Mouse (Mus musculus): Measurements from ENCODE around the gene Cers6.

Gene Cers6

GRCm38 (mm10) chr2:69011392-69011791 lies 150.2 kb downstream of the Cers6 start:
- in situ Hi-C loops (cut with MboI; ENCODE audit: unreplicated experiment in 2 of 2): no loop called here

GRCm38 (mm10) chr2:69011860-69012259 lies 150.6 kb downstream of the Cers6 start:
- in situ Hi-C loops (cut with MboI; ENCODE audit: unreplicated experiment in 2 of 2): no loop called here

DNA sequence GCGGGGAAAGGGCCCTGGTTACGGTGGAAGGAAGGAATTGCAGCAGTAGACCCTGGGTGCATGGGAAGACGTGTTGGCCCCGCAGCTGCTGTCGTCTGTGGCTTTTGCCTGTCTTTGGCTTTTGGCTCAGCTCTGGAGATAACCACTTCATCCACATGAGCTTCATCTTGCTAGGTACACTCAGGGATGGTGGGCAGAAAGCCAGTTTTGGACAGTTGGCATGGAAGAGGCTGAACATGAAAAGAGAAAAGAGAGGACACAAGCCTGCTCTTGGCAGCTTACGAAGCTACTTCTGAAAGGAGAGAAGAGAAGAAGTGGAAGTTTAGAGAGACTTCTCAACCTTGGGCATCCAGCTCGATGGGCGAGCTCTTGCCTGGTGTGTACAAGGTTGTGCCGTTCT lies 153.0 kb downstream of the Cers6 start:
- in situ Hi-C loops (cut with MboI; ENCODE audit: unreplicated experiment in 2 of 2): no loop called here

DNA sequence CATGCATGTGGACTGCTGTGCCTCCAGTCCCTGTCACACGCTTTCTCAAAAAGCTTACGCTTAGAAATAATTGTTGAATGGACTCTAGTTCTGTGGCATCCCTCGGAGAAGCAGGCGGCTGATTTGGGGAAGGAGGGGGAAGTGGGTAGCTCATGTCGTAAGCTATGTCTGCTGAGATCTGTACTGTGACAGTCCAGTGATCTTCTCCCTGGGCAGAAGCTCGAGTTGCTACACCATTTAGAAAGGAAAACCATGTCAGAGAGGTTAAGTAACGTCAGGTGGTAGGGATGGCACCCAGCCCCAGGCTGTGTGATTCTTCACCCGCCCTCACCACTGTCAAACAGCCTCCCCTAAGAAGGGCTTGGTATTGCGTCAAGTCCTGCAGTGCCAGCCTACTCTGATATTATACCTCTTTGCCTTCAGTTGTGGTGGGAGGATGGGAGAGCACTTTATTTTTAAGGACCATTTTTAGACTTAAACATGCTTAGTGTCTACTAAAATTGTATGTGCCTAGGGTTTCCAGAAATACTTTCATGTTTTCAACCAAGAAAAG lies 154.0 kb downstream of the Cers6 start:
- in situ Hi-C loops (cut with MboI; ENCODE audit: unreplicated experiment in 2 of 2): no loop called here

GRCm38 (mm10) chr2:69015822-69016221 lies 154.6 kb downstream of the Cers6 start:
- in situ Hi-C loops (cut with MboI; ENCODE audit: unreplicated experiment in 2 of 2): no loop called here

DNA sequence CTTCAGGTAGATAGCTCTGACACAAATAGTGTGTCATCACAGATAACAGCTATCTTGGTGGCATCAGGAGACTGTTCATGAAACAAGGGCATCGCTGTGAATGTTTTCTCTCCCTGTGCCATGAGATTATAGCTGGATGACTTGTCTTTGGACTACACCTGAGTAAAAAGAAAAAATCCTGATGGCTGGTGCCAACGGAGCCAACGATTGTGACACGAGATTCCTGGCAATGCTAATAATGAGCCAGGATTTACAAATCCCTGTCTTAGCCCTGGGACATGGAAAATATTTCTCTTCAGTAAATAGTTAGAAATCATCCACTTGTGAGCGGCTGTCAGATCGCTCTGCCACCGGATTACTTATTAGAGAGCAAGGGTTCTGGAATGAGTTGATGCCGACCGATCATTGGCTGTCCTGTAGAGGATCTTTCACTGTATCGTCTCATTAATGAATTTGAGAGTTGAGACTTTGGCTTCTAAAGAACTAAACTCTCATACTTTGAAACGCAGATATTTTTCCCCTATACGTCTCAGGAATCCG lies 157.9 kb downstream of the Cers6 start:
- in situ Hi-C loops (cut with MboI; ENCODE audit: unreplicated experiment in 2 of 2): no loop called here

GRCm38 (mm10) chr2:69019821-69020489 lies 158.7 kb downstream of the Cers6 start:
- in situ Hi-C loops (cut with MboI; ENCODE audit: unreplicated experiment in 2 of 2): no loop called here

DNA sequence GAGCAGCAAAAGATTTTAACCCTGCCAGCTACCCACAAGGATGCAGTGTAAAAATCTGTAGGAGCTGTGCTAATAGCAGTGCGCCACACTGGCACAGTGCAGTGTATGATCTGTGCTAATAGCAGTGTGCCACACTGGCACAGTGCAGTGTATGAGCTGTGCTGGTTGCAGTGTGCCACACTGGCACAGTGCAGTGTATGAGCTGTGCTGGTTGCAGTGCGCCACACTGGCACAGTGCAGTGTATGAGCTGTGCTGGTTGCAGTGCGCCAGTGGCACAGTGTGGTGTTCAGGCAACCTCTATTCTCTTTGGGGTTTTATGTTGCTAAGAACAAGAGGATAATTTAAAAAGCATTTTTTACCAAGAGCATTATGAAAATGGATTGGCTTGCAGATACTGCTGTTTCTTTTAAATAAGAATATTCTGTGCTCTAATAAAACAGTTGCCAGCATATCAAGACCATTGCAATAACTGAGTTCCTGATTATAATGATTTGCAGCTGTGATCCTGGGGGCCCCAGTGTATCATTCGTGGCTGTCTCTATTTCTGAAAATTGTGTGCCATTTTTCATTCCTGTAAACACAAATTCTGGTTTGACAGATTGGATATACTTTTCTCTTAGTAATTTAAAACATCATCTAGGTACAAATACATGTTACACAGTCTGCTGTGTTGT lies 159.5 kb downstream of the Cers6 start:
- in situ Hi-C loops (cut with MboI; ENCODE audit: unreplicated experiment in 2 of 2): no loop called here

DNA sequence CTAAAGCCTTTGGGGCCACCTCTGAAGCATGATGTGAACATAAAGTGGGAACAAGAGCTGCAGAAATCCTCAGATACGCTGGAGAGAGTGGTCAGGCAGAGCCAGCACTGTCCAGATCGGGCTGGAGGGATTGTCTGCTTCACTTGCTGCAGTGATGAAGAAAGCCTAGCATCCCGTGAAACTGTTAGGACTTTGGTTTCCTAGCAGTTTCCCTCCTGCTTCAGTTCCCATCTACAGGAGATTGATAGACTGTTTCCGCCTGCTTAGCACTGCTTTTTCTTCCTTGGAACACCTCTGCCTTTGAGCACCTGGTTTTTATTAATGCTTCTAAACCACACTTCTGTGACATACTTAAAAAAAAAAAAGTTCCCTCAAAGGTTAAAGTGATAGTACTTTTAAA lies 160.3 kb downstream of the Cers6 start:
- in situ Hi-C loops (cut with MboI; ENCODE audit: unreplicated experiment in 2 of 2): no loop called here

DNA sequence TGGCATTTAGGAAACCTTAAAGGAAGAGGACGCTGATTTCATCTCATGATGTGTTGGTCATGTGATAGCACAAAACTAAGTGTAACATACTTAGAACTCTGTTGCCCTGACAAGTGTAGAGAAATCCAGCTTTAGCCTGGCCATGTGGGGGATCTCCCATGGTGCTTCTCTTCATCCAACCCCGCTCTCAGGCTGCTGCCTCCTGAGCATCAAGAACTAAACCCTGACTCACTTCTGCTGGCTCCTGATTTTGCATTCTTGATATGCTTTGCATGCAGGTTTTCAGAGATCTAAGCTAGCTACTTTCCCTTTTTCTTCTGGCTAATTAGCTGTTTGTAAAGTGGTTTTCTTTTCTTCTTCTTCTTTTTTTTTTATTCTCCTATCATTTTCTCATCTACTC lies 163.6 kb downstream of the Cers6 start:
- in situ Hi-C loops (cut with MboI; ENCODE audit: unreplicated experiment in 2 of 2): no loop called here

DNA sequence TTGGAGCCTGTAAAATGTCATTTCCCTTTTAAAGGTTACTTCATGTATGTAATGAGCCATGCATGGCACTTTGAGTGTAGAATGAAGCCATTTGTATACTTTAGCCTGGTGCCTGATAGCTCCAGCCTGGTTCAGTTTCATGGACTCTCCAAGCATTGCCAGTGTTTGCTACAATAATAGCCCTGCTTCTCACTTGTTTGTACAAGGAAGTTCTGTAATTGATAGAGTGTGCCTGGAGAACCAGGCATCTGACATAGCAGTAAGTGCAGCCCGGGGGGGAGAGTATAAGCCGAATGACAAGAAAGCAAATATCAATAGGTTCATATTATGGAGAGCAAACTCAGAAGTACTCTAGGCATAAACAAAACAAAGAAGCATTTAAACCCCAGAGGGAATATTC lies 171.3 kb downstream of the Cers6 start:
- in situ Hi-C loops (cut with MboI; ENCODE audit: unreplicated experiment in 2 of 2): no loop called here

DNA sequence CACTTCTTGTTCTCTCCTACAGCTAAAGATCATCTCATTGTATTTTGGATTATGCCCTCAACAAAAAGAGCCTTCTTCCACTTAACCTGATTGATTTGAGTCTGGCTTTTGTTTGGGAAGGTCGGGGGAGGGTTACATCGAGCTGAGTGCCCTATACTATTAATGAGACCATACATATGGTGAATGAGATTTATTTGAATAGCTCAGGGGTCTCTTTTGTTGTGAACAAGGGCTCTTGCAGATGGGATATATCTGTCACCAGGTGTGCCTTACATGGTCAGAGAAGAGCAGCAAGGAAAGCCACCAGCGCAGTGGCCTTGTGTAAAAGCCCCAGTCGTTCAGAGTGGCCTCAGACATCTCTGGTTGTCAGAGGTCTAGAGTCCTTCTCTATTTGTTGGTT lies 174.2 kb downstream of the Cers6 start:
- in situ Hi-C loops (cut with MboI; ENCODE audit: unreplicated experiment in 2 of 2): no loop called here

DNA sequence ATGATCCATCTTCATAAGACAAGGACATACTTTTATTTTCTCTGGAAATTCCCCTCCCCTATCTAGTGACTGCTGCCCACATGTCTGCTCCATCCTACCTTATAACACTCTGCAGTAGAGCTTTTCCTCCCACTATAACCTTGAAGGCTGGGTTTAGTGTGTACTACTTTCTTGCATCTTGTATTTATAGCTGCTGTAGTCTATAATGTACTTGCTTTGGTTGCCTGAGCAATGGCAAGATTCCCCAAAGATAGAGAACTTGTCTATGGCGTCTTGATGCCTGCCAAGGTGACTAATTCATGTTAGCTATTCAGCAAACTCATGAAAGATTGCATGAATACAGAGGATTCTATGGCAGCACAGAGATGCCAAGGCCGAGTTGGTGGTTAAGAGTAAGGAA lies 176.1 kb downstream of the Cers6 start:
- in situ Hi-C loops (cut with MboI; ENCODE audit: unreplicated experiment in 2 of 2): no loop called here

DNA sequence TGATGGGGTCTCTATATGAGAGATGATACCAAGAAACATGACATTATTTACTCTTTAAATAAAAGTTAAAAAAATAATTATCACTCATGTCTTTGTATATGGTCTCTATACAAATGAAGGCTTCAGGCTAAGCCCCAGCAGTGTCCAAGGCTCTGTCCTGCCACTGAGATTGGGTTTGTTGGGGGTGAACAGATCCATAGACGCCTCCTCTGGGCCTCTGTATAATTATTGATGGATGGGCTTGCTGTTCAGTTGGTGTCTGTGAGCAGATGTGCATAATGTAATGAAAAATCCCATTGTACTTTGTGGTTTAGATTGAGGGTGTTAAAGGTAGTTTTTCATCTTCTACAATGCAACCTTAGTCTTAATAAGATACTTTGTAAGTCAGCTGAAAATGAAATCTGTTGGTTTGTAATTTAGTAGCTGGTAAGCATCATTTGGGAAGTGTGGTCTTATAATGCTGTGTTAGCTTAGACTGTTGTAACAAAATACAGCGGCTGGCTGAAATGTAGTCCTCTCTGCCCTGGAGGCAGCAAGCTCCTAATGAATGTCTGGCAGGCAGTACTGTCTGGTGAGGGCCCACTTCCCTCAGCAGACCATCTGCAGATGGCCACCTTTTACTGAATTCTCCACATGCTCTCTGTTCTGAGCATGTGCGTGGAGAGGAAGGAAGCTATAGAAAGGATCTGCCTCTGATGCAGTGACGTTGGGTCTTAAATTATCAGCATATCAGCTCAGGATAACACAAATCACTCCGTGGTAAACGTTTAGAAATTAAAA lies 181.3 kb downstream of the Cers6 start:
- in situ Hi-C loops (cut with MboI; ENCODE audit: unreplicated experiment in 2 of 2): no loop called here

- in situ Hi-C loops (cut with MboI; ENCODE audit: unreplicated experiment in 2 of 2): no loop called here
Observed at GRCm38 (mm10) chr2:69043431-69044118, 182.3 kb downstream of the Cers6 start.

GRCm38 (mm10) chr2:69045926-69046325 lies 184.7 kb downstream of the Cers6 start:
- in situ Hi-C loops (cut with MboI; ENCODE audit: unreplicated experiment in 2 of 2): no loop called here

- in situ Hi-C loops (cut with MboI; ENCODE audit: unreplicated experiment in 2 of 2): no loop called here
Observed at GRCm38 (mm10) chr2:69047297-69047696, 186.1 kb downstream of the Cers6 start.

GRCm38 (mm10) chr2:69047805-69048204 lies 186.6 kb downstream of the Cers6 start:
- in situ Hi-C loops (cut with MboI; ENCODE audit: unreplicated experiment in 2 of 2): no loop called here

DNA sequence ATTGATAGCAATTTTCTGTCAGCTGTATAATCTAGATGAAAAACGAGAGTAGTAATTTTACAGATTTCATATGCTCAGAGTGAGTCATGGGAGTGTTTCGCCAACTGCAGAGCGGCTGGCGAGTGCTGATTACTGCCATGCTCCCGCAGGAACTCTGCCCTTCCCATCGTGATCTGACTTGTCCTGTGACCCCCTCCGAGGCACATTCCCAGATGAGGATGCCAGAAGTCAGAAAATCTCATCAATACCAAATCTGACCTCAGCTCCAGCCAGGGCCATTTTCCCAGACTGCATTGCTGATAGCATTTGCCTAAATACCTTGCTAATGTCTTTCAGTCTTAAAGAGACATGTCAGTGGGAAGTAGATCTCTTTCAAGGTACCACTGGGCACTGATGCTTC lies 187.9 kb downstream of the Cers6 start:
- in situ Hi-C loops (cut with MboI; ENCODE audit: unreplicated experiment in 2 of 2): no loop called here

- in situ Hi-C loops (cut with MboI; ENCODE audit: unreplicated experiment in 2 of 2): no loop called here
Observed at GRCm38 (mm10) chr2:69050189-69050588, 188.9 kb downstream of the Cers6 start.

GRCm38 (mm10) chr2:69051596-69051995 lies 190.4 kb downstream of the Cers6 start:
- in situ Hi-C loops (cut with MboI; ENCODE audit: unreplicated experiment in 2 of 2): no loop called here
